Mouse (Mus musculus) embryonic fibroblast, embryonic 13.5 days (primary cell): Measurements from ENCODE around the gene Tubb2b. TPM values are rescaled to one million over a fixed set of nuclear protein-coding genes. Genes with fewer than 3 reads are reported as not detected.

ENCODE experiments used
- H3K27ac ChIP-seq: 2 replicates; pipeline ENCODE4 v1.5.1; 2012; ENCODE audit warnings: low read length, control low read depth, inconsistent platforms; ENCODE audit not compliant: insufficient read depth
- H3K4me1 ChIP-seq: 2 replicates; pipeline ENCODE4 v1.6.1; 2011; ENCODE audit warnings: low read length; ENCODE audit not compliant: control insufficient read depth, insufficient read depth
- H3K4me3 ChIP-seq: 2 replicates; pipeline ENCODE4 v1.5.1; 2011; ENCODE audit warnings: mild to moderate bottlenecking, control low read depth, low read length; ENCODE audit not compliant: insufficient read depth
- CTCF ChIP-seq: IDR thresholded peaks from 2 replicates; pipeline ENCODE4 v1.5.1; 2011; ENCODE audit warnings: mild to moderate bottlenecking, control low read depth, low read length, moderate library complexity, borderline replicate concordance; ENCODE audit not compliant: insufficient read depth
- POLR2A ChIP-seq: IDR thresholded peaks from 2 replicates; pipeline ENCODE4 v1.6.1; 2011; ENCODE audit warnings: low read depth, mild to moderate bottlenecking, control low read depth, low read length, moderate library complexity
- polyA plus RNA-seq: library from polyadenylated mRNA; stranded (reverse); fragments of >200 nt; gene quantifications from 2 replicates; pipeline ENCODE4 v1.2.4, GENCODE M21; 2011; ENCODE audit warnings: low read depth; ENCODE audit not compliant: missing spikeins, insufficient read length

Tubb2b gene
- polyA plus RNA-seq, 1 experiment: 176 TPM

- Histone ChIP-seq H3K4me1 (peaks cover 11% of the 10 kb centered on the region), H3K27ac (no peak overlapping the region), H3K4me3 (no peak overlapping the region)
- TF ChIP-seq CTCF: no peak
- TF ChIP-seq POLR2A: no peak
Measured at GRCm38 (mm10) chr13:34111019-34111418, 19.2 kb downstream of the Tubb2b start.

GRCm38 (mm10) chr13:34109677-34110058 lies 20.6 kb downstream of the Tubb2b start:
- Histone ChIP-seq H3K27ac (no peak overlapping the region), H3K4me3 (no peak overlapping the region), H3K4me1 (peaks cover 11% of the 10 kb centered on the region)
- TF ChIP-seq POLR2A: no peak
- no peak for TF ChIP-seq CTCF

- H3K4me3 ChIP-seq: no peak overlapping the region
- peaks cover 11% of the 10 kb centered on the region for H3K4me1 ChIP-seq
- TF ChIP-seq CTCF (no peak), POLR2A (no peak)
- H3K27ac ChIP-seq: no peak overlapping the region
Measured at GRCm38 (mm10) chr13:34109035-34109676, 21.1 kb downstream of the Tubb2b start.

GRCm38 (mm10) chr13:34106999-34107398 lies 23.3 kb downstream of the Tubb2b start:
- Histone ChIP-seq H3K27ac (no peak overlapping the region), H3K4me3 (no peak overlapping the region), H3K4me1 (peaks cover under 1% of the 10 kb centered on the region)
- TF ChIP-seq CTCF: no peak
- no peak for TF ChIP-seq POLR2A

GRCm38 (mm10) chr13:34106256-34106655 lies 24.0 kb downstream of the Tubb2b start:
- H3K27ac ChIP-seq: no peak overlapping the region

GRCm38 (mm10) chr13:34105364-34105763 lies 24.9 kb downstream of the Tubb2b start:
- no peak for TF ChIP-seq CTCF
- TF ChIP-seq POLR2A: no peak

More at GRCm38 (mm10) chr13:34106256-34106655, 24.0 kb downstream of the Tubb2b start:
- H3K4me1 ChIP-seq: no peaks in the 10 kb centered on the region
- H3K4me3 ChIP-seq: no peak overlapping the region
- TF ChIP-seq CTCF (no peak), POLR2A (no peak)

GRCm38 (mm10) chr13:34101908-34102307 lies 28.4 kb downstream of the Tubb2b start:
- Histone ChIP-seq H3K4me3 (no peak overlapping the region), H3K27ac (no peak overlapping the region)
- TF ChIP-seq POLR2A: no peak
- TF ChIP-seq CTCF: no peak

More at GRCm38 (mm10) chr13:34105364-34105763, 24.9 kb downstream of the Tubb2b start:
- Histone ChIP-seq H3K4me3 (no peak overlapping the region), H3K4me1 (no peaks in the 10 kb centered on the region), H3K27ac (no peak overlapping the region)

GRCm38 (mm10) chr13:34101247-34101646 lies 29.0 kb downstream of the Tubb2b start:
- H3K4me1 ChIP-seq: peaks cover 3% of the 10 kb centered on the region; the same call in 1 of the 2 replicates
- TF ChIP-seq CTCF (no peak), POLR2A (no peak)
- H3K4me3 ChIP-seq: no peak overlapping the region
- no peak overlapping the region for H3K27ac ChIP-seq

More at GRCm38 (mm10) chr13:34101908-34102307, 28.4 kb downstream of the Tubb2b start:
- no peaks in the 10 kb centered on the region for H3K4me1 ChIP-seq

- H3K4me1 ChIP-seq: peaks cover 6% of the 10 kb centered on the region; the same call in 1 of the 2 replicates
- no peak overlapping the region for H3K27ac ChIP-seq
- TF ChIP-seq CTCF (no peak), POLR2A (no peak)
- H3K4me3 ChIP-seq: no peak overlapping the region
Measured at GRCm38 (mm10) chr13:34100733-34101132, 29.5 kb downstream of the Tubb2b start.

GRCm38 (mm10) chr13:34097086-34097485 lies 33.2 kb downstream of the Tubb2b start:
- H3K4me3 ChIP-seq: no peak overlapping the region
- no peak overlapping the region for H3K27ac ChIP-seq
- TF ChIP-seq CTCF (no peak), POLR2A (no peak)
- peaks cover 6% of the 10 kb centered on the region; the same call in 1 of the 2 replicates for H3K4me1 ChIP-seq

- TF ChIP-seq POLR2A (no peak), CTCF (no peak)
- Histone ChIP-seq H3K4me1 (peaks cover 6% of the 10 kb centered on the region; the same call in 1 of the 2 replicates), H3K4me3 (no peak overlapping the region), H3K27ac (no peak overlapping the region)
Measured at GRCm38 (mm10) chr13:34096455-34096854, 33.8 kb downstream of the Tubb2b start.
